Mouse (Mus musculus): ENCODE measurements around the gene Atf6b.

DNA sequence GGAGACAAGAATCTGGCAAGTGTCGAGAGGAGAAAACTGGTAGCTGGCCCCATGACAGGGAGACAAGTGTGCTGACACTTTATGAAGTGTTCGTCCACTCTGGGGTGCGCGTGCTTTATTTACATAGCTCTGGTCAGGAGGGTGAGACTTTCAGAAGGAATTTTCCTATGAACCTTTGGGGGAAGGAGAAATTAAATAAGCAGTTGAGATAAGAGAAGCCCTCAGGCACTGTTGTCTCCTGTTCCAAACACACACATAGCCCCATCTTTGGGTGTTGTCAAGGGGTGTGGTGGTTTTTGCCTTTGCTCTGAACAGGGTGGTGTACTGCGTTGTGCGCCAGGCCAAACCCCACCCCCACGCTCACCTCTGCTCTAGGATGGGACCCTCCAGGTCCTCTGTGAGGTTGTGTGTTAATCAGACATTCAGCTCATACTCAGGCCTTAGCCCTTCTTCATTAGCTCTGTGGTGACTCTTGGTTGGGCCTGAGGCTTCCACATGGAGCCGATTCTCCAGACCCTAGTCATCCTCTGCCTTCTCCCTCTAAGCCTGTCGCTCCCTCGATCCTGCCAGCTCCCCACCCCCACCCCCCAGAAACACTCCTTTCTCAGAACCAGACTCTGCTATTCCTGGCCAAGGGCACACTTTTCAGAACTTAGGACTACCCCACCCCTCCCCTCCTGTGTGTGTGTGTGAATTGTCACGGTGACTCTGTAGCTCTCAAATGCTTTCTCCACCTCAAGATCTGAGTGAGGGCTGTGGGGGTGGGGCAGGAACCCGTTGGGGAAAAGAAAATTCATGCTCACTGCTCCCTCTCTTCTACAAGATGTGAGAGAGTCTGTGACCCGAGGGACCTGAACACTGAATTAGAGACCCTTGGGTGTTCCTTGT is 28.5 kb downstream of the Atf6b start:
- no peak for TF ChIP-seq CTCF (IDR thresholded peaks at IDR 0.05; ENCODE audit: low read depth)
- no peak for TF ChIP-seq EP300 (IDR thresholded peaks at IDR 0.05; ENCODE audit: low read depth)

Measured in liver, embryonic 14.5 days (tissue).